Mouse (Mus musculus) myocyte (in vitro differentiated cells): ENCODE measurements at regions not wholly inside any gene's neighbourhood (a gene's known extent, or its start where the extent isn't known, plus 50 kb on each side); places are given as distances from the start of the nearest gene placed in this dataset.

ENCODE experiments used
- H3K27me3 ChIP-seq: one replicate; pipeline ENCODE4 v1.6.1; 2011; ENCODE audit not compliant: control insufficient read depth, insufficient read depth, insufficient read length
- H3K36me3 ChIP-seq: one replicate; pipeline ENCODE4 v1.6.1; 2011; ENCODE audit not compliant: control insufficient read depth, insufficient read depth
- H3K4me2 ChIP-seq: one replicate; pipeline ENCODE4 v1.6.1; 2011; ENCODE audit warnings: low read depth, control low read depth
- H3K4me3 ChIP-seq: one replicate; pipeline ENCODE4 v1.5.1; 2011; ENCODE audit warnings: mild to moderate bottlenecking, control low read depth, moderate library complexity
- H3K79me2 ChIP-seq: one replicate; pipeline ENCODE4 v1.6.1; 2011; ENCODE audit not compliant: control insufficient read depth, insufficient read depth
- H3ac ChIP-seq: one replicate; pipeline ENCODE4 v1.6.1; 2011; ENCODE audit not compliant: control insufficient read depth, insufficient read length
- CEBPB ChIP-seq: IDR thresholded peaks from 2 replicates; pipeline ENCODE4 v1.6.1; 2011; ENCODE audit warnings: mild to moderate bottlenecking, moderate library complexity; ENCODE audit not compliant: poor library complexity, insufficient read depth, severe bottlenecking
- E2F4 ChIP-seq: IDR thresholded peaks from one replicate; pipeline ENCODE4 v1.6.1; 2011; ENCODE audit warnings: mild to moderate bottlenecking, control low read depth, moderate library complexity; ENCODE audit not compliant: insufficient read depth
- MAX ChIP-seq: IDR thresholded peaks from one replicate; pipeline ENCODE4 v1.6.1; 2011; ENCODE audit warnings: low read depth, mild to moderate bottlenecking, control low read depth
- MYOD1 ChIP-seq, 3 experiments: IDR thresholded peaks; one replicate each; pipeline ENCODE4 v1.6.1; 2011; ENCODE audit warnings: control low read depth in 2 of 3, low read depth in 2 of 3, mild to moderate bottlenecking in 2 of 3, moderate library complexity in 1 of 3; ENCODE audit not compliant: insufficient read length in 2 of 3, control insufficient read depth in 1 of 3
- MYOG ChIP-seq, 3 experiments: IDR thresholded peaks; one replicate each; pipeline ENCODE4 v1.6.1; 2011; ENCODE audit warnings: control low read depth in 2 of 3, low read depth in 2 of 3, mild to moderate bottlenecking in 2 of 3; ENCODE audit not compliant: insufficient read length in 2 of 3, control insufficient read depth in 1 of 3, insufficient read depth in 1 of 3
- POLR2A ChIP-seq: IDR thresholded peaks from one replicate; pipeline ENCODE4 v1.6.1; 2011; ENCODE audit warnings: low read depth, mild to moderate bottlenecking, control low read depth, moderate library complexity; ENCODE audit not compliant: insufficient read length
- POLR2AphosphoS2 ChIP-seq: IDR thresholded peaks from one replicate; pipeline ENCODE4 v1.6.1; 2011; ENCODE audit warnings: low read depth, control low read depth; ENCODE audit not compliant: insufficient read length
- REST ChIP-seq: IDR thresholded peaks from one replicate; pipeline ENCODE4 v1.6.1; 2011; ENCODE audit warnings: mild to moderate bottlenecking, control low read depth, moderate library complexity; ENCODE audit not compliant: insufficient read depth, insufficient read length
- SRF ChIP-seq: IDR thresholded peaks from one replicate; pipeline ENCODE4 v1.6.1; 2011; ENCODE audit warnings: low read depth; ENCODE audit not compliant: control insufficient read depth, insufficient read length
- TCF12 ChIP-seq: IDR thresholded peaks from one replicate; pipeline ENCODE4 v1.6.1; 2011; ENCODE audit warnings: mild to moderate bottlenecking, control low read depth; ENCODE audit not compliant: poor library complexity, insufficient read depth, severe bottlenecking
- TCF3 ChIP-seq: IDR thresholded peaks from one replicate; pipeline ENCODE4 v1.6.1; 2011; ENCODE audit warnings: low read depth, control low read depth; ENCODE audit not compliant: insufficient read length
- USF1 ChIP-seq: IDR thresholded peaks from one replicate; pipeline ENCODE4 v1.6.1; 2011; ENCODE audit warnings: low read depth, mild to moderate bottlenecking, control low read depth, moderate library complexity

DNA sequence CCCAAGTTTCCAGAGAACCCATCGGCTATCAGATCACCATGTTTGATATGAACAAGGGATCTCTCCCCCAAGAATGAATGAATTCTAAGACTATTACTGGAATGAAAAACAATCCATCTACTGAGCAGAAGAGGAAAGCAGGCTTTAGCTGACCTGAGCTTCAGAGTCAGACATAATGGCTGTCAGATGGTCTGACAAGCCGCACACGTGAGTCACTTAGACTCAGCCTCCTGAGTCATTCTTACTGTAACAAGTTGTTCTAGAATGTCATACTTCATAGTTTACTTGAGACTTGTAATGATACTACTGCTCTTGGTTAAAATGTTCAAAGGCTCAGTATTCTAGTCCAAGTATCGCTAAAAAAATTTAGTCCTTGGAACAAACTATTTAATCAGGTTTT is 140.2 kb upstream of the Ptgfr start:
- Histone ChIP-seq H3K4me3 (no peak overlapping the region), H3K36me3 (no peaks in the 10 kb centered on the region), H3K79me2 (no peaks in the 10 kb centered on the region), H3ac (no peak overlapping the region), H3K4me2 (peak overlapping the region; percentile 67), H3K27me3 (no peaks in the 10 kb centered on the region)
- peak; percentile 27 for TF ChIP-seq USF1
- no peak for TF ChIP-seq MAX

GRCm38 (mm10) chr3:151949865-151950264 is 112.4 kb upstream of the Ptgfr start:
- Histone ChIP-seq H3K4me3 (no peak overlapping the region), H3ac (no peak overlapping the region), H3K27me3 (no peaks in the 10 kb centered on the region), H3K4me2 (no peak overlapping the region), H3K79me2 (no peaks in the 10 kb centered on the region), H3K36me3 (no peaks in the 10 kb centered on the region)
- TF ChIP-seq POLR2AphosphoS2, result no peak
- TF ChIP-seq E2F4, result no peak
- TF ChIP-seq MYOG (IDR thresholded peaks at IDR 0.05; ENCODE audit: control insufficient read depth in 1 of 3, insufficient read depth in 1 of 3, insufficient read length in 2 of 3, low read depth in 2 of 3), result no peak
- TF ChIP-seq POLR2A, result no peak
- no peak for TF ChIP-seq TCF12
- TF ChIP-seq TCF3, result no peak
- TF ChIP-seq CEBPB, result no peak
- TF ChIP-seq USF1, result no peak
- TF ChIP-seq MYOD1 (IDR thresholded peaks at IDR 0.05; ENCODE audit: control insufficient read depth in 1 of 3, insufficient read length in 2 of 3, low read depth in 2 of 3), result no peak
- TF ChIP-seq SRF, result no peak
- TF ChIP-seq REST, result no peak
- TF ChIP-seq MAX, result no peak

GRCm38 (mm10) chr3:151948015-151948645 is 110.7 kb upstream of the Ptgfr start:
- Histone ChIP-seq H3K36me3 (no peaks in the 10 kb centered on the region), H3K27me3 (no peaks in the 10 kb centered on the region), H3K4me2 (no peak overlapping the region), H3K79me2 (no peaks in the 10 kb centered on the region), H3K4me3 (no peak overlapping the region), H3ac (no peak overlapping the region)
- TF ChIP-seq MAX, result no peak
- no peak for TF ChIP-seq POLR2A
- no peak for TF ChIP-seq TCF3
- TF ChIP-seq USF1, result no peak

- no peak overlapping the region for H3ac ChIP-seq
- H3K79me2 ChIP-seq, result no peaks in the 10 kb centered on the region
- no peaks in the 10 kb centered on the region for H3K27me3 ChIP-seq
- TF ChIP-seq REST (no peak), MYOD1 (IDR thresholded peaks at IDR 0.05; ENCODE audit: control insufficient read depth in 1 of 3, insufficient read length in 2 of 3, low read depth in 2 of 3) (no peak), POLR2A (no peak), E2F4 (no peak), MYOG (IDR thresholded peaks at IDR 0.05; ENCODE audit: control insufficient read depth in 1 of 3, insufficient read depth in 1 of 3, insufficient read length in 2 of 3, low read depth in 2 of 3) (no peak), CEBPB (no peak), TCF12 (no peak), USF1 (no peak), MAX (no peak), POLR2AphosphoS2 (no peak), SRF (no peak), TCF3 (no peak)
- no peak overlapping the region for H3K4me3 ChIP-seq
- H3K4me2 ChIP-seq, result no peak overlapping the region
- H3K36me3 ChIP-seq, result no peaks in the 10 kb centered on the region
Measured at GRCm38 (mm10) chr3:151945916-151946315, 108.5 kb upstream of the Ptgfr start.

DNA sequence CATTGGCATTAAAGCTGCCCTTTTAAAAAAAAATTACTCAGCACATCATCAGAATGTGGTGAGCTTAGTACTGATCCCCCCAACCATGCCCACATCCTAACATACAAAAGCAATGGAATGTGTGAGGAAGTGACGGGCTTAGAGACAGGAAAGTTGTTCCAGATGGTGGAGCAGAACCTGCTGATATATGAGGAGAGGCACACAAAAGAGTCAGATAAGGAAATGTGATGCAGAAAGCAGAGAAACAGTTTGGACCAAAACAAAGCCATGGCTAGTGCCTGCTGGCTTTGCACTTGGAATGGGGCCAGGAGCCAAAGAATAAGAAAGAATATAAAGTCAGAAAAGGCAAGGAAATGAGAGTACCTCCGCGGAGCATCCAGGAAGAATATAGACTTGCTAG is 106.1 kb upstream of the Ptgfr start:
- H3ac ChIP-seq, result no peak overlapping the region
- TF ChIP-seq TCF3 (no peak), CEBPB (no peak), POLR2A (no peak), SRF (no peak), MYOG (IDR thresholded peaks at IDR 0.05; ENCODE audit: control insufficient read depth in 1 of 3, insufficient read depth in 1 of 3, insufficient read length in 2 of 3, low read depth in 2 of 3) (no peak), REST (no peak), E2F4 (no peak), POLR2AphosphoS2 (no peak), TCF12 (no peak), MYOD1 (IDR thresholded peaks at IDR 0.05; ENCODE audit: control insufficient read depth in 1 of 3, insufficient read length in 2 of 3, low read depth in 2 of 3) (no peak), MAX (no peak), USF1 (no peak)

More for the DNA sequence above, 106.1 kb upstream of the Ptgfr start:
- Histone ChIP-seq H3K27me3 (no peaks in the 10 kb centered on the region), H3K36me3 (no peaks in the 10 kb centered on the region), H3K79me2 (no peaks in the 10 kb centered on the region), H3K4me2 (no peak overlapping the region), H3K4me3 (no peak overlapping the region)
